Mouse (Mus musculus) urinary bladder, postnatal 4 days (tissue): ENCODE measurements around the gene Sult2a5.

Source experiments
- DNase-seq, 2 experiments: peaks; one replicate each; pipeline ENCODE4 v3.0.0; 2021 to 2022; ENCODE audit warnings: low spot score in 2 of 2

Gene Sult2a5

DNA sequence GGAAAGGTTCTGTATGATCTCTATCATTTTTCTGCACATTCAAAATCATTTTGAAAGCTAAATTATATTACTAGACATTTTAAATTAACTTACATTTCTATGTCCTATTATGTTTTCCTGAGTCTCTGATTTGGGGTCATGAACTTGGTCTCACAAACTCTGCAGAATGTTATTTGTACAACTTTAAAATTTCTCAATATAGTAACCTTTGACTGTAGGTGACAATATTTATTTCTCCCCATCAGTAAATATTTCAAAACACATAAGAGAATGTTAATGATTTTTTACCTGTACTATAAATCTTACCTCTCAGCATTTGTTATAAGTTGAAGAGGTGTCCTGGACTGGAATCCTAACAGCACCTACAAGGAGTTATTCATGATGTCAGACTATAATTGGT lies at the start of gene Sult2a5:
Gene Sult2a5, plus strand, starts transcription at position 301 of the 400 bp plus-strand sequence.
- no peak for DNase-seq
